Mouse (Mus musculus): ENCODE data around the gene Prdx1.
"Not testable (repeated sequence)": the region's sequence is repeated elsewhere in the genome, so short reads cannot be mapped to it uniquely, and the experiment has no call there.

Gene Prdx1

DNA sequence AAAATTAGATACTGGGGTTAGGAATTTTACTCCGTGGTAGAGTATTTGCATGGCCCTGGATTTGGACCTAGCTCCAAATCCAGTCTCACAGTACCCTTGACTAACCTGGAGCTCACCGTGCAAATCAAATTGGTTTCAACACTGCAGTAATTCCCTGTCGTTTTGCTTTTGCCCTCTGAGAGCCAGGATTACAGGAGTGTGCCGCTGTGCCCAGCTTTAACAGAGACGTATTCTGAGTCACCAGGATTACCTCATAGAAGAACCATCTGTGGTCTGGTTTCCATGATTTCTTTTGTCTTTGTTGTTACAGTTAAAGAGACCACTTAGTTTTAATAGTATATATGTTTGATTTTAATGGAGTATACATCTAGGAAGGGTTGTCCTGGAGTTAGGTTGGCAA lies 6.2 kb upstream of the Prdx1 start:
- DNase-seq, result no peak

- DNase-seq, result not testable (repeated sequence)
Measured at GRCm38 (mm10) chr4:116680521-116680920, 4.8 kb upstream of the Prdx1 start.

DNA sequence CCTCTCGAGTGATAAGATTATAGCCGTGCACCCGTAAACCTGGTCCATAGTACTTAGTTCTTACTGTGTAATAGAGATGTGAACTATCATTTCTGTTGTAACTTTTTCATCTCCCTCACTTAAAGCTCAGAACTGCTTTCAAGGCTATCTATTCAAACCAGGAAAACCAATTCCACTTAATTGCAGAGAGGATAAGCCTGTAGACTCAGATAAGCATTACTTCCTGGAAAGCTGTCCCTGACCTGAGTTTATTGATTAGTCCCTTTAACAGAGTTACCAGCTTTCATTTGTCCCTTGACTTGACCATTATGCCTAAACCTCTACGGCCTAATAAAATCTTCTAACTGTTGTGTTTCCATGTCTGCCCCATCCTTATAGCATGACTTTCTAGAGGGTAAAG lies 1.4 kb upstream of the Prdx1 start:
- DNase-seq, result no peak

DNA sequence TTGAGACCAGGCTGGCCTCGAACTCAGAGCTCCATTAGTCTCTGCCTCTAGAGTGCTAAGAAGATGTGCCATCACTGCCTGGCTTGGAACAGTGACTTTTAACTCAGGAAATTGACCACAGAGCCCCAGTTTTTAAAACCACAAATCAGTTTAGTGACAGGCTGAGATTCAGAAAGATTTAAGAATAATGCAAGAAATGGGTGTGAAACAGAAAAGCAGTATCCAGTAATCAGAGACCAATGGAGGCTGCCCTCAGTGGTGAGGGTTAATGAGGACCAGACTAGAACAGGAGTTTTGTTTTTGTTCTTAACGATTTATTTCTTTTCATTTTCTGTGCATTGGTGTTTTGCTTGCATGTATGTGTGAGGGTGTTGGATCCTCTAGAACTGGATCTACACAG lies 679 bp upstream of the Prdx1 start:
- no peak for DNase-seq

DNA sequence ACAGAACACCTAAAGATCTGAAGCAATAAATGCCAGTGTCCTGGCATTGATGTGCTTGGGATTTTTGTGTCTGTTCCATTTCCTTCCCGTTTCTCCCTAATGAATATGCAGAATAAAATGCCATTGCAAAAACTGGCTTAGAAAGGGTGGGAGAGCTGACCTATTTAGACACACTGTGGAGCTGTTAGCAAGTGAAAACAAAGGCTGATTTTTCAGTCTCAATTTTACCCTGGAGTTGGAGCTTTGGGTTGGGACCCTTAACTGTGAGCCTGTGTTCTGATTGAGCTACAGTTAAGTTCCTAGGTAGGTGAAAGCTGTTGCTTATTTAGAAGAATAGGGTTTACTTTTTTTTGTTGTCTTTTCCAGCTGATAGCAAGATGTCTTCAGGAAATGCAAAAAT lies 1.7 kb downstream of the Prdx1 start:
- DNase-seq, result no peak

DNA sequence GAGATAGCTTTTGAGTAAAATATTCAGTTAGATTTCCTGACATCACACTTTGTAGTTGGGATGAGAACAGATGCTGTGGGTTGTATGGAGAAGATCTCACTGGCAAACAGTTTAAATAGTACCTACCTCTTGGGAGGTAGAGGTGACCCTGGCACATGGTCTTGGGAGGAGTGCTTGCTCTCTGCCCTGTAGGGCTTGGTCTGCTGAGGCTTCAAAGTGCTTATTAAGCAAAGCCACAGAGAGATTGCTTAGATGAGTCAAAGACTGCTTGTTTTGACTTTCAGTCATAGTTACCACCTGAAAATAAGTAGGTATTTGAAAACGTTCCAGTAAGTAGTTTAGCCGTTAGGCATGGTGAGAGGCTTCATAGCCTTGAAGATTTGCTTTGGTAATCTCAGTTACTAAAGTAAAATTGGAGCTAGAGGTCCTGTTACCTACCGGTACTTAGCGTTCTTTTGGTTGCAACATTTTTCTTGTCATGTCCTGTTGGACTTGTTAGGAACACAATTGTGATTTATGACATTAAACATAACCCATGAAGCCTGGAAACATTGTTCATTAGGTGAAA lies 4.0 kb downstream of the Prdx1 start:
- DNase-seq, result no peak

DNA sequence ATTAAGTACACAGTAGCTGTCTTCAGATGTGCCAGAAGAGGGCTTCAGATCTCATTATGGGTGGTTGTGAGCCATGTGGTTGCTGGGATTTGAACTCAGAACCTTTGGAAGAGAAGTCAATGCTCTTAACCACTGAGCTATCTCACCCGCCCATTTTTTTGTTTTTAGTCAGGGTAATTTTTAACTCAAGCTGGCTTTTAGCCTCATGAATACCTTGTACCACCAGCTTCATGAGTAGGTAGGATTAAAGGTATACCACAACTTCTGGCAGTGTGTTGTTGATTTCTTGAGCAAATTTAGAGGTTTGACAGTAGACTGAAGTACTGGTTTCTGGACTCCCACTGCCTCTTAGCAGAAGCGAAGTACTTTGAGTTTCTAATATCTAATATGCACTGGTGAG lies 6.8 kb downstream of the Prdx1 start:
- no peak for DNase-seq

- DNase-seq, result no peak
Measured at GRCm38 (mm10) chr4:116693785-116694184, 8.4 kb downstream of the Prdx1 start.

DNA sequence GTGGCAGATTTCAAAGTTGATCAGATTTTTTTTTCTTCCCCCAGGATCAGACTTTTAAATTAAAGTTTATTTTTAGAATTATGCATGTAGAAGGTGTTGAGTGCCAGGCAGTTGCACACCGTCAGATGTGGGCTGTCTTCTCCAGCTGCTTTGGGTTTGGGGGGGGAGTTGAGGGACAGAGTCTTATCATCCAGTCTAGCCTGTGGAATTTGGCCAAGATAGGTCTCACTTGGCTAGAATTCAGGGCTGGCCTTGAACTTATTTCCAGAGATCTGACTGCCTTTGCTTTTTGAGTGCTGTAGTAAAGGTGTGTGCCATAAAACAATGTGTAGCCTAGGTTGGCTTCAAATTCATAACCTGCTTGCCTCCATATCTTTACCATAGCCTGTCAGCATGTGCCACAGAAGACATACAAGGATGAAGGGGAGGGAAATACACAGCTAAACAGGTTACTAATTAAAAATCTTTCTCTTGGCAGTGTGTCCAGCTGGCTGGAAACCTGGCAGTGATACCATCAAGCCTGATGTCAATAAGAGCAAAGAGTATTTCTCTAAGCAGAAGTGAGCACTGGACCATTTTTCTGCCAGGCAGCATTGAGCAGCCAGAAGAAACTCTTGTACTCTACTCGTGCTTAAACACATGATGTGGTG lies 13.5 kb downstream of the Prdx1 start:
- no peak for DNase-seq

DNA sequence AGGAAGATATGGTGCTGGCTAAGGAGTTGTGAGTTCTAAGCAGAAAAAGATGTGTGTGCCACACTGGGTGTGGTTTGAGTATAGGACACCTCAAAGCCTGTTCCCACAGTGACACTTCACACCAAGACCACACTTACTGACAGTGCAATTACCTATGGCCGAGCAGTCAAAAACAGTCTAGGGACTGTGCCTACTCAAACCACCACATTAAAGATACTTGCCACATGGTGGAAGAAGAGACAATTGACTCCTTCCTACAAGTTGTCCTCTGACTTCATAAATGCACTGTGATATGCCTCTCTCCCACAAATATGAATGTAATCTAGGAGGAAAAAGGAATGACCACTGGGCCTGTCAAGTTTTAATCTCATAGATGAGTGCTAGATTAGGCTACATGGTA lies 15.6 kb downstream of the Prdx1 start:
- DNase-seq, result no peak

DNA sequence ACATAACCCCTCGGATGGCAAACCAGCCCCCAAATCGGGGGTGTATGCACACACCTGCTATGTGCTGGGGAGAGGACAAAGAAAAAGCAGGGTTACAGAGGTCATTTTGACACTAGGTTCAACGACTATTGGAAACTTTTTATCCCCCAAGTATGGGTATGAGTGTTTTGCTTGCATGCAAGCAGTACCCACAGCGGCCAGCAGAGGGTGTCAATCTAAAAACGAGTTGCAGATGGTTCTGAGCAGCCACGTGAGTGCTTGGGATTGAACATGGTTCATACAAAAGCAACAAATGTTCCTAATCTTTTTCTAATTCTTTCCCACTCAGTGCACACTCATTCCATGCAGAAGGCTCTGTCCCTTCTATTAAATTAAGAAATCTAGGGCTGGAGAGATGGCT lies 18.5 kb downstream of the Prdx1 start:
- DNase-seq, result peak; percentile 80 to 88

DNA sequence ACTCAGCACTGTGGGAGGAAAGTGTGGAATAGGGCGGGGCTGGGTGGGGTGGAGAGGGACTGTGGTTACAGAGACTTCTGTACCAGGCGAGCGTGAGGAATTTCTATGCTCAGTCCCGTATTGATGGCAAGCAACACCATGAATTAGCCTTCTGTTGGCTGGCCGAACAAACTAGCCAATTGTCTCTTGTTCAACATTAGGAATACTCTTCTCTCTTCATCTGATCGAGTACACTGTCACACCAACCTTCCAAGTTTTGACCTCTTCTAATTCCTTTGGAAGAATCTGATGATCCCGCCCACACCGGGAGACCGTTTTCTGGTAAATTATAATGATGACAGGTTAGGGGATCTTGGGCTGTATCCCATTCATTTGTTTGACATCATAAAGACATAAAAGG lies 22.3 kb downstream of the Prdx1 start:
- DNase-seq, result peak in 1 of 2 experiments; percentile 21

DNA sequence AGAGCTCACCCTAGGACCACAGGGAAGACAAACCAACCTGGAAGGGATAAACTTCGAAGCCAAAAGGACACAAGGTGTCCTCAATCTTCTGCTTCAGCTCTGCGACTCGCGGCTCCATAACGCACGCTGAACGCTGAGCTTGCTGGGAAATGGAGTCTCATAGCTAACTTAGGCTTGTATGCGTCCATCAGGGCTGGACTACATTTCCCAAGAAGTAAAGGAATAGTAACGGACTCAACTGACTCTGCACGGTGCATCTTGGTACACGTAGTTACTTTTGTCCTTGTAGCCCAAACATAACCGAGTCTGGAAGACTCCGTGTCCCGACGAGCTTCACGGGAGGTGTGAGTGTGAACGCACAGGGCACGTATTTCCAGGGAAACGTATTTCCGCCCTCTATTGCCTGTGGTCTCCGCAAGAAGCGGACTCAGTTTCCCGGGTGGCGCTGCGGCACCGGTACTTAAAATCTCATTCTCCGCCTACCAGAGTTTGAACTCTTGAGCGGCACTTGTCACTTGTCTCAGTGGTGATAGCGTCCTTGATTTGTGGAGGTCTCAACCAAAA lies 22.9 kb downstream of the Prdx1 start, which contains the start of the genes Mmachc and Ccdc163:
Mmachc (minus strand) TSS at position 206 of the 564 bp plus-strand sequence.
Ccdc163 (plus strand) TSS at position 309 of the 564 bp plus-strand sequence.
- peak; percentile 89 to 94 for DNase-seq

DNA sequence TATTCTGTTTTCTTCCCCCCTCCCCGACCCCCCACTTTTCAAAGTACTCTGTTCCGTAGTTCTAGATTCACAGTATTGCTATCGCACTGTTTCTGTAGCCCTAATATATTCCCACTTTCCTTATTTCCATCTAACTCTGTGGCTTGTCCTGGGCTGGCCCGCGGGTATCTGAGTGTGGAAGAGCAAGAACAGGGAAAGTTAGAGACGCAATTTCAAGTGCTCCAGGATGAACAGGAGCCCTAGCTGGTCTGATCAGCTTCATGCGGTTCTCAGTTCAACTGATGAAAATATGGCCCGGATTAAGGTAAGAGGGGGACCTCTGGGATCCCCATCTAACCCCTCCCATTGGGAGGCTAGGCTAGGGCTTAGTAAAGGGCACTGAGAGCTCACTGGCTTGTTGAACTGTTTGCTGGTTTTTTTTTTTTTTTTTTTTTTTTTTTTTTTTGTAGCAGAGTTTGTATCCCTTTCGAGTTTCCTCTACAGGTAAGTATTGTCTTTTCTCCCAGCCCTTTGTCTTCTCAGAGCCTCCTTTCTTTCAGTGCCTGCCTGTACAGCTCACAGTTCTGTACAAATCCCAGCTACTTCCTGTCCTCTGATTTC lies 23.5 kb downstream of the Prdx1 start:
- peak in 1 of 2 experiments; percentile 12 for DNase-seq

- no peak for DNase-seq
Measured at GRCm38 (mm10) chr4:116710154-116710553, 24.8 kb downstream of the Prdx1 start.

DNA sequence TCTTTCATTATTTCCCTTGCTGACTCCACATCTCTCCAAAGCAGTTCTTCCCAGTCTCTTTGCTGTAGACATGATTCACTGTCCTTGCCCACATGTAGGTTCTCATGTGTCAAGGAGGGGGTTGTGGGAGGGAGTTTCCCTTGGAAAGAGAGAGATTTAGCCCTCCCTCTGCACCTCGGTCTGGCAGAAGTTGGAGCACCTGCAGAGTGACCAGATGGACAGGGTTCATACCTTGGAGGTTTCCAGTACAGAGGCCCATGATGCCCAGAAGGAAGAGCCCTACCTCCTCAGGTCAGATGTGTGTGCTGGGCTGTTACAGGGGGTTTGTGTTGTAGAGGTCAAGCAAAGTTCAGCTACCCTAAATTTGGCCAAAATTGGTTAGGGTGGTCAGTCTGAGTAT lies 27.2 kb downstream of the Prdx1 start:
- peak; percentile 74 to 75 for DNase-seq

GRCm38 (mm10) chr4:116719396-116719795 lies 34.1 kb downstream of the Prdx1 start:
- peak; percentile 86 to 88 for DNase-seq

DNA sequence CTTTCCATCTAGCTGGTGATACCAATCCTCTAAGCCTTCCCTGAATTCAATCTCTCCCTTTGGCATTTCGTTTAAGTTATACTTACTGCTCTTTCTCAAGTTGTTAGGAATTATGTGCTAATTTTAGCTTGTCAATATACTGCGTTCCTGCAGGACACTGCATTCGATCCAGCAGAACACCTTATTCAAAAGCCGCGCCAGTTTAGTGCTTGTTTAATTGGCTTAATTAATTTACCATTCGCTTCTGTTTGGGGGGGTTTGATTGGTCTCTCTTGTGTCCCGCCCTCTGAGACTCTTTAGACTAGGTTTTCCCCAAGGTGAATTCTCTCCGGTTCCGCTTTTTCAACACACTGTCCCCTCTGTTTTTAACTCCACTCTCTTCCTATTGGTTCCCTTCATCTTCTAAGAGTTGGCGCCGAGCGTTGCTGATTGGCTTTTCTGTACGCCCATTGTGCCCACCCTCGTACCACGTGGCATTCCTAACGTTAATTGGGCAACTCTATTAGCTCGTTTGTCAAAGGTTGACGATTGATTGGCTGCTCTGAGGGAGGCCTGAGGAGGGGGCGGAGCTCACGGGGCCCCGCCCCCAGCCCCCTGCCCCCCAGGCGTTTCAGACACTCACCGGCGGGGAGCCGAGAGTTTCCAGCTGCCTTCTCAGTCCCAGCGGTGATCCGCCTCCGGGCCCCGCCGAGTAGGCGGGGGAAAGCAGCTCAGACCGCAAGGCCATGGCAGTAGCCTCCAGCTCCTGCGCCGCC lies 35.2 kb downstream of the Prdx1 start, which contains the start of gene Tesk2:
Tesk2 (plus strand) TSS at position 606 of the 755 bp plus-strand sequence.
- DNase-seq, result peak; percentile 94 to 95

DNA sequence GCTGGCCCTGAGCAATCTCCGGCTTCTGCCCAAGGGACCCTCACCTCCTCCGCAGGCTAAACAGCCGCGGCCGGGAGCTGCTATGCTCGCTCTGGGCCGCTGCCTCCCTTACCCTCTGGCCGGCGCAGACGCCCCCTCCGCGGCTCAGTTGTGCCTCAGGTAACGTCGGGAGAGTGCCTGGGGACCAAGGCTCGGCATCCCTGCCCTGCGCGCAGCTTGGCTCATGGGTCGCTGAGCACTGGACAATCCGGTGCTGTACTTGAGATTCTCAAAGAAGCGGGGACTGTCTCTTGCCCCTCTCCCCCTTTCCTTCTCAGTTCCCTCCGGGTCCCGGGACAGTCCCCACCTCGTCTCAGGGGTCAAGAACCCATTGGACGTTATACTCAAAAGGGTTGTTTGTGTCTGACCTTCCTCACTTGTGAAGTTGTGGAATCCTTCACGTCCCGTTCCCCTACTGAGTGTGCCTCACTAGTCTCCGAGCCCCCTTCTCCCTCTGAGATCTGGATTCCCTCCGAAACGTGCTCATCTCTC lies 35.8 kb downstream of the Prdx1 start:
- DNase-seq, result no peak

- no peak for DNase-seq
Measured at GRCm38 (mm10) chr4:116722230-116722629, 36.9 kb downstream of the Prdx1 start.

GRCm38 (mm10) chr4:116725444-116725843 lies 40.1 kb downstream of the Prdx1 start:
- no peak for DNase-seq

GRCm38 (mm10) chr4:116727401-116727800 lies 42.1 kb downstream of the Prdx1 start:
- no peak for DNase-seq

DNA sequence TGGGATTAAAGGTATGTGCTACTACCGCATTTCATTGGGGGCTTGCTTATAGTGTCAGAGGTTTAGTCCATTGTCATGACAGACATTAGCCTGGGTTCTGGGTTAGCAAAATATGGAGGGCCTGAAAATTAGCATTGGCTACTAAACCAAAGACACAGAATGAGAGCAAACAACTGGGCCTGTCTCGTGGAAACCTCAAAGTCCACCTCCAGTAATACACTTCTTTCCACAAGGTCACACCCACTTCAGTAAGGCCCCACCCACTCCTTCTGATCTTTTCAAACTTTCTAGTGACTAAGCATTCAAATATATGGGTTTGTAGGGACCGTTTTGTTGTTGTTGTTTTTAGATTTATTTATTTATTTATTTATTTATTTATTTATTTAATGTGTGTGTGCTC lies 44.2 kb downstream of the Prdx1 start:
- no peak for DNase-seq
